Mouse (Mus musculus): ENCODE results near the gene Casc3. TPM values are rescaled to one million over a fixed set of nuclear protein-coding genes. Genes with fewer than 3 reads are reported as not detected.

The Casc3 gene
- total RNA-seq, 2 experiments from 2014 or later, result 56.7 to 59.7 TPM

DNA sequence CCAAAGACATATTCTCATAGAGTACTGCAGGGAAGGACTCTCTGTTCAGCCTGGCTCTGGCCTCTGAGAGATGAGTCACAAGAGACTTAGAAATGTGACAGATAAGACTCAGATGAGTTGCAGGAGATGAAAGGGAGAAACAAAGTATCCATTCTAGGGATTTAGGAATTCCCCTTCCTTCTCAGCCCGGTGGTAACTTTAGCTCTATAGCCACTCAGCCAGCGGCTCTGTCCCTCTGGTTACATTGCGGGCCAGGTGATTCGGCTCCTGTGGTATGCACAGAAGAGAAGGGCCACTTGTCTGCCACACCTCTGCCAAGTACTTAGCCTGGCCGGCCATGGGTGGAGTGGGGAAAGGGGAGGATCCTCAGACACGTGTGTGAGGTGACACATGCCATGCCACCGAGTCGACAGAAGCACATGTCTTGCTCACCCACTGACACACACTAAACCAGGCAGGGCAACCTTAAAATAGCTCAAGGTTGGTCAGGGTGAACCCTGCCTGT lies 32.0 kb upstream of the Casc3 start:
- DNase-seq (ENCODE audit: low spot score in 2 of 2), result no peak

DNA sequence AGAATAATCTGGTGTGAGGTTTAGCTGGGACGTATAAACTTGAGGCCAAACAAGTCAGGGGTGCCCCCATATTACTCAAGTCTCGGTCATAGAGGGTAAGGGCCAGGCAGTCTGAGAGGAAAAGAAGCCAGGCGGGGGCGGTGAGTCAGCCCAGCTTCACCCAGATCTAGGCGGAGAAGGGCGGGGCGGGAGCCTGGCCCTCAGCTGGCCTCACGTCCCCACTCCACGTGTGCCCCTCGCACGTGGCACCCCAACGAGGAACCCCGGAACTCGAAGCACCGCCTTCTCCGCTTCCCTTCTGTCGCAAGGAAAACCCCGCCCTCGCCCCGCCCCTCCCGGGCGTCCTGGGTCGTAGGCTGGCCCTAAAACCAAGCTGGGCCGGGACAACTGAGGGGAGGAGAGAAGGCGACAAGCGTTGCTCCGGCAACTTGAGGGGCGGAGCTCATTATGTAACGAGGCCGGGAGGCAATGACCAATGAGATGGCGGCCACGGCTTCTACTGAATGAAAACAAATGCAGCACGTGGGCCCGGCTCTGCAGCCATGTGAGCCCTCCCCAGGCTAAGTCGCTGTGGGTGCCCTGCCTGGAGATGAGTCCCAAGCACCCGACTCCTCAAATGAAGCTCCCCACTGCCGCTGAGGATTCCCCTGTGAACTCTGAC lies 30.9 kb upstream of the Casc3 start:
- peak; percentile 96 to 99 for DNase-seq (ENCODE audit: low spot score in 2 of 2)

DNA sequence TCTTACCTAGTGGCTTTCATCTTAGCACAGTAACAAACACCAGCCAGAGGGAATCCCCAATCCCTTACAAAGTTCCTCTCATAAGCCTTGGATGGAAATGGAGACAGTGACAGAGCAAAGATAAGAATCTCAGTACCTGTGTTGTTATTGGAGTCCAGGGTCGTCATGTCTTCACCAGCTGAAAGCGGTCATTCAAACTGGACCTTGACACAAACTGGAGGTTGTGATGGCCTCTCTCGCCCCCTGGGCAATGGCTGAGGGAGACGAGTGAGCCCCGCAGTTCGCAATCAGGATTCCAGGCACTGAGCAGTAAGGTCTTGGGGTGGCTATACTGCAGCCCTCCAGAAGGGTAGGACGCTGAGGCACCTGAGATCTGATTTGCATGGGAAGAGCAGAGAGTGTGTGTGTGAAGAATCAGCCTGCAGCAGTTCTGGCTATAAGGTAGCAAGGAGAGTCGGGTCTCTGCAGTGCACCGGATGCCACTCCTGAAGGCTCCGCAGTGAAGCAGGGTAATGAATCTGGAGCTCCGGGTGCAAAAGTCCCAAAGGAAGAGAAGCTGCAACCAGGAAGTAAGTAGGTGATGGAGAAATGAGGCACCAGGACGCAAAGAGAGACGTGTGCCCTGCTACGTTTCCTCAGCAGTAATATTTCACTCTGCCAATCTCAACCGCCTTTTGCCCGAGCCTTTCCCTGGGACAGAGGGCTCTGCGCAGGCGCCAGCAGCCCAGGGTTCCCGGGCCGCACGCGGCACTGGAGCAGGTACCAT lies 29.9 kb upstream of the Casc3 start, which contains the start of gene Nr1d1:
Gene Nr1d1 (minus strand): TSS at position 752 of the 766 bp plus-strand sequence.
- no peak for DNase-seq (ENCODE audit: low spot score in 2 of 2)

DNA sequence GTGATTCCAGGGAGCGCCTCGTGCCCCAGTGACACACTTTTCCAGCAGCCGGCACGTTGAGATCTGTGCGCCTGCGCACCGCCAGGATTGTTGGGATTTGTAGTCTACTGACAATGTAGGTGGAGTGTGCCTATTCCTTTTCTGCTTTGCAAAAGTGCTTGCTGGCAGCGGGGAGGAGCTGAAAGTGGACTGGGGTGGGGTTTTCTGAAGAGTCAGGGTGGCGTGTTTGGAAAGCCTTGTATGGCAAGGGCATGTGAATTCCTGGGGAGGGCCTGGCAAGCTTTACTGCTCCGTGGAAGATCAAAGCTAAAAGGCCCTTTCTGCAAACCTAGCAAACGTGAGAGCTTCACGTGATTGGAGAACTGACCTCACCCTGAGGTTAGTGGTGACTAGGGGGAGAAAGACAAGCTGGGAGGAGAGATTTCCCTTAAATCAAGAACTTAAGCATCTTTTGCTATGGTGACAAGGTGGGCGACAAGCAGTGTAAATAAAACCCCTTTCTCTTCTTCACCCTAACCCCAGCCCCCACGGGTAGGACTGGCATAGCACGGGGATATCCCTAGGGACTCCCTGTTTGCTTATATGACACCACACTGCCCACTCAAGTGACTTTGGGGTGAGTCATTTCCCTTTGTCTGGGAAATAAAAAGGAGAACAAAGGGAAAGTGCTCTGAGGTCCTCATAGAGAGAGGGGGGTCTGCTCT lies 29.2 kb upstream of the Casc3 start:
- DNase-seq (ENCODE audit: low spot score in 2 of 2), result peak; percentile 99 to 100

DNA sequence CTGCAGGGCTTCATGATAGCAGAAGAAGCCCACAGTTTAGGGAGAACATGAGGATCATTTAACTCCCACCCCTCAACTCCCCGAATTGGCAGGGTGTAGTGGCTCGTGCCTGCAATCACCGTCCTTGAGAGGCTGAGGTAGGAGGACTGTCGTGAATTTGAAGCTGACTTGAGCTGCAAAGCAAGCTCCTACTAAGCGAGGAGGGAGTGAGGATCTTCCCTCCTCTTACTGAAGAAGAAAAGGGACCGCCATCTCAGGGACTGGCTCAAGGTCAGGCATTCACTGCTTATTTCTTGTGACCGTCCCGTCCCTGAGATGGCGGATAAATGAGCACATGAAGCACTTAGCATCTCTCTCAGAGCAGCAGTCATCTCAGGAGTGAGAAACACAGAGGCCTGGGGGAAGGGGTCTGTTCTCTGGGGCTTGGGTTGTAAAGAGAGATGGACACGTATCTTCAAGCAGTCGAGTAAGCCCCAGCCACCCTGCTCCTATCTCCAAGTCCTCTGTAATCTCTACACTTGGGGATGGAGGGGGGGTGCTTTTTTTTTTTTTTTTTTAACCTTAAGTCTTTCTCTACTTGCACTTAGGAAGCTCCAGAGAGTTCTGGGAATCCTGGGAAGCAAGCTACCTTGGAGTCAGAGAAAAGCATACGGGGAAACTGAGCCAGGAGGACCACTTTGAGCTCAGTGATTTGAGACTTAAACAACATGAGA lies 28.5 kb upstream of the Casc3 start:
- no peak for DNase-seq (ENCODE audit: low spot score in 2 of 2)

DNA sequence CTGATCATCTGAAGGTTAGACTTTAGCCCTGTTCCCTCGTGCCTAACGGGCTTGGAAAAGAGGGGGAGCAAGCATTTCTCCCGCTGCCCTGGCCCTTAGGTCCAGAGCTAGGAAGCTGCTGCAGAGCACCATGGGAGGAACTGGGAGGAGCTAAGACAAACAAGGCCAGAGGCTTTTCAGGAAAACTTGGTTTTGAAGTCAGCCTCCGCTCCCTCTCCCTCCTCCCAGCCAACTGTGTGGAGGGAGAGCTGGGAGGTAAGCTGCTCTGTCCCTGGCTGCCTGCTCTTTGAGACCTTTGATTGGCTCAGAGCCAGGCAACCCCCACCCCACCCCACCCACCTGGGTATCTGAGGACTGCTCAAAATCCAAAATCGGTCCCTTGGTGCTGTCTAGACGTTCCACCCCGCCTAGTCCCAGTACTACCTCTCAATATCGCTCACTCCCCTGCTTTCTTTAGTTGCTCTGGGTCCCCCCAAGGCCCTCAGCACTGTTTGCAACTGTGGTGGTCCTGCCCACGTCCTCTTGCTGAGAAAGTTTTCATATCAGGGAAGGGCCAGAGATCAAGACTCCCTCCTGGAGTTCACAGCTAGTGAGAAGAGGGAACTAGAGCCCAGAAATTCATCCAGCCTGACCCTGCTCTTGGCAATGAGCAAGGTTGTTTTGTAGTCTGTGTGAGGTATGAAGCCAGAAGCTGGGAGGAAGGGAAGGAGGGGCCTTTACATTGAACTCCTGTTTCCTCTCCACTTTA lies 27.7 kb upstream of the Casc3 start:
- DNase-seq (ENCODE audit: low spot score in 2 of 2), result no peak

DNA sequence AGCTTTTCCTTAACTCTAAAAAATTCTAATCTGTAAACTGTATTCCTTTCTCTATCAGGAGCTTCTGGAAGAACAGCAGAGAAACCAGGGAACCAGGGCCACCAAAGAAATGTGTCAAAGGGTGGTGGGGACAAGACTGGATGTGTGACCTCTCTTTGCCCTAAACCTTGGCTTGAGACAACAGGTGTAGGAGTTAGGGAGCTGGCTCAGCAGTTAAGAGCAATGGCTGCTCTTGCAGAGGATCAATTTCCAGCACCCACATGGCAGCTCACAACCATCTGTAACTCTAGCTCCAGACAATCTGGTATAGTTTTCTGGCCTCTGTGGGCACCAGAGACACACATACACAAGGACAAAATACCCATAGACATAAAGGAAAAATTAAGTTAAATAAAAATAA lies 26.8 kb upstream of the Casc3 start:
- DNase-seq (ENCODE audit: low spot score in 2 of 2), result no peak

DNA sequence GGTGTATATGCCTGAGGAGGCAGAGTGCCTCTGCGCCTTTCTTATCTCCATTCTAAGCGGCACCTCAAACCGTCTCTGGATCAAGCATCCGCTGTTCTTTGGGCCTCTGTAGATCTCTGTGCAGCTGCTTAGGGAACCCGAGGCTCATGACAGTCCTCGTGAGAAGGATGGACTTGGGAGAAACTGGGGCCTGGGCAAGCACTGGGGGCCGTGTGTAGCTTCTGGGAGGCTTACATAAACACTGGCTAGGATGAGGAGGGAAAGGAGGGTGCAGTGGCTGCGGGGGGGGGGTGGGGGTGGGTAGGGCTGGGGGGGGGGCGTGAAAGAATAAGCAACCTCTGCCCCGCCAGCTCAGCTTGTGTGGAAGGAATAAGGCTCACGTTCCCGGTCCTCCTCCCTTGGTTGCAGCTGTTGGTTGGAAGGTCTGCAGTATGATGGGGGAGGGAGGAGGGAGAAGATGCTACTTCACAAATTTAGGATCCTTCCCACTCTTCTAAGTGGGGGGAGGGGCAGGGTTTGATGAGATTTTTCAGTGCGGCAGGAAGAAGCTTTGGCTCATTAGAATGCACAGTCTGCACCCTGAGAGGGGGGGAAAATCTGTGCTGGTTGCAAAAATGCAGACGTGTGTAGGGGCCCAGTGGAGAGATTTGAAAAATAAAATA lies 22.7 kb upstream of the Casc3 start:
- DNase-seq (ENCODE audit: low spot score in 2 of 2), result peak; percentile 55 to 85

DNA sequence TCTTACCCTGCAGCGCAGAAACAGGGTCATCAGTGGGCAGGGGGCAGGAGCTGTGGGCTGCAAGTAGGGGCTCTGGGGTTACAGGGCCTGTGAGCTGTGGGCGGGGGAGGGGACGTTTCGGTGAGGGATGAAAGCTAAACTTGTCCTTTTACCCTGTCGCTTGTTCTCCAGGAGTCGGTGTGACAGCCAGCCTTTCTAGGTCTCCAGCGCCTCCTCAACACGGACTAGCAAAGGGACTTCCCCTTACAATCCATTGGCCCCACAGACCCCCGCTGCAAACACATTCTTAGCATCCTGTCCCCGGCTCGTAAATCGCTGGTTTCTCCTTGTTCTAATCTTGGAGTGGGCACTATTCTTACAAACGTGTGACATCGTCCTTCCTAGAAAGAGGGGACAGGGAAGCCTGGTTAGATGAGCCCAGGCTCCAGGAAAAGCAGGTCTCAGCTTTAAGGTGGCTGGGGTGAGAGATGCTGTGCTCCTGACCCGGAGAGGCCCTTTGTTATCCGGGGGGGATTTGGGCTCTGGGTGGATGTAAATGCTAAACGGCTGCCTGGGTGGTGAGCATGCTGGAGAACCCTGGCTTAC lies 22.0 kb upstream of the Casc3 start:
- DNase-seq (ENCODE audit: low spot score in 2 of 2), result no peak

DNA sequence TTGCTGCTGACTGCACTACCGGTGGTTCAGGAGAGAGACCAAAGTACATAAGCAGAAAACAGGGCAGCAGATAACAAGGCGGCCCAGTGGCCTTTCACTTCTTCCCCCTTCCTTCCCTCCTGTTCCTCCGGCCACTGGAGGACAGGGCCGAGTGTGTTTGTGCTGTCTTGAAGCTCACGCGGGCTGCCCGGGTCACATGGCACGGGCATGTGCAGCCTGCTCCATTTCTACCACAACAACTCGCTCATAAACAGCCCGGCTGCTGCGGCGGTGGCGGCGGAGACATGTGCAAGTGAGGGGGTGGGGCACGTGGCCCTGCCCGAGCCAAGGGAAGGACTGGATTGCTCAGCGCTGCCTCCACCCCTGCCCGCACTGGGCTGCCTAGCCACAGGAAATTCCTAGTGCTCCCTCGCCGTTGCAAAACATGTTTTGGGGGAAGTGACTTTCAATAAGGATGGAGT lies 21.4 kb upstream of the Casc3 start:
- DNase-seq (ENCODE audit: low spot score in 2 of 2), result peak; percentile 95 to 96

DNA sequence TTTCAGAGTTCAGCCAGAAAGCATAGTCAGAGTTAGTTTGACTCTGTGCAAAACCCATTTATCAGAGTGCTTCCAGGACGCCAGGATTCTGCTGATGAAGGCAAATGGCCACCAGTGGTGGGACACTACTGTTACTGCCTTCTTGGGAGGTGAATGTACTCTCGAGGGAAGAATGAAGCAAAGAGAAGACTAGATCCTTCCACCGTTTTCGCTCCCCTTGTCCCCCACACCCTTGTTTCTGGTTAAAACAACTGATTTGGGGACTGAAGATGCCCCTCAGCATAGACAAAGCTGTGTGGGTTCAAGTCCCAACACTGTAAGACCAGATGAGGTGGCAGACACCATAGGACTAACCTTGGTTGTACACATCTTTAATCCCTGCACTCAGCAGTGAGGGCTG lies 20.6 kb upstream of the Casc3 start:
- DNase-seq (ENCODE audit: low spot score in 2 of 2), result no peak

DNA sequence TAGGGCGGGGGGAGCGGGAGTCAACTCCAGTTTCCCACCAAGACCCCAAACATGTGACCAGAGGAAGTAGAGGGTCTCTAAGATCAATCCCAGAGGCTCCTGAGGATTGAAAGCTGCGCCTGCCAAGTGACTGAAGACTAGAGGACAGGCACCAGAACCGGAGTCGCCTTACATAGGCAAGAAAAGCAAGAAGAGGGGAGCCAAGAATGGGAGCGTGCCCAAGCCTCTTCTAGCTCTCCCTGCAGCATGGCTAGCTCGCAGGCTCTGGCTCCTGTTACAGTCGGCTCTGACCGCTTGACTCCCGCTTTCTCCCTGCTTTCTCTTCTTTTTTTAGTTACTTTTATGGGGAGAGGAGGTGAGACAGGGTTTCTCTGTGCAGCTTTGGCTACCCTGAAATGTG lies 19.5 kb upstream of the Casc3 start:
- DNase-seq (ENCODE audit: low spot score in 2 of 2), result no peak

DNA sequence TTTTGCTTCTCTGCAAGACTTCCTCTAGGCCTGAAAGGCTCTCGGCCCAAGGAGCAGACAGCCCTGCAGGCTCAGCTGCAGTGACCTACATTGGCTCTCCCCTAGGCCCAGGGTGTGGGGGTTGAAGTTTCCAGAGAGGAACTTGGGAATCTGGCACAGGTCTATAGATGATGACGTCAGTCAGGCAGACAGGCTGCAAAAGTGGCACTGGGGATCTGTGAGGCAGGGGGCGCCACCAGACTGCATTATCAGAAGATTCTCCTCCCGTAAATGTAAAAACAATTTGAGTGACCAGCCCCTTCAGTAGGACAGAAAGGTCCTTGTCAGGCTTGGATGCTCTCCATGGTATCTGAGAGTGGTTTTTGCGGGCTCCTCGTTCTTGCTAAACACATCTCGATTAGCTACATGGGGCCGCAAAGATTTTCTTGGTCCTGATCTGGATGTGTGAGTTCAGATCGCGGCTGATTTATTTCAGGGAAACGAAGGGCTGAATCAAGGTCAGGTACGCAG lies 18.9 kb upstream of the Casc3 start:
- DNase-seq (ENCODE audit: low spot score in 2 of 2), result peak; percentile 79 to 91

DNA sequence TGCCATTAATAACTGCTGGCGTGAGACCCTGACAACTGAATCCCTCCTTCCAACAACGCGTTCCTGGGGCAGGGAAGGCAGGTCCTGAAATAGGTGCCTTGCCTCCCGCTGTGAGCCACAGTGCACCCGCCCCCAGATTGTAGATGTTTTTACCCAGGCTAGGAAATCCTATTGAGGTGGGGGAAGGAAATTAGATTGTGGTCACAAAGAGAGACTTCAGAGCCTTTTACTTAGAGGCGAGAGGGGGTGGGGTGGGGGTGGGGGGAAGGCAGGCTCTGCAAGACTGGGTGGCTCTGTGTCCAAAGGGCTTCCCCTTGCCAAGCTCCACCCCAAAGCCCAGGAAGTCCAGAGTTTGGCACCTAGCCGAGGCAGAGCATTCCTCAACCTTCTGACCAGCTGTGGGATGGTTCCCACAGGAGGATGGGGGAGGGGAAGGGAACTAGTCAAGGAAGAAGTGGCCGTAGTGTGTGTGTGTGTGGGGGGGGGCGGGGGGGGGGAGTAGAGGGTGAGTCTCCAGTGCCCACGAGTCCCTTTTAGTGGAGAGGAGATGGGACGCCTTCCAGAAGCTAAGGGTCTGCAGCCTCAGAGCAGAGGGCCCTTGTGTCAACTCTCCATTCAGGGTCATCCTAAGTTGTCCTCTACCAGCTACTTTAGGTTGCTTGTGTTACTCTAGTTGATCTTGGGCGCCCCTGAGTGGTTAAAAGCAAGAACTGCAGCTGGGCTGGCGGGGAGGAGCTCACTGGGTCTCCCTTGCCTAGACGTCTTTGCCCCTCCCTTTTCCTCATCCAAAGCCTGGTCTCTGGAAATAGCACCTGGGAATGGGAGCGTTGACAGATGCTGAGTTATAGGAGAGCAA lies 18.1 kb upstream of the Casc3 start:
- peak; percentile 98 for DNase-seq (ENCODE audit: low spot score in 2 of 2)

DNA sequence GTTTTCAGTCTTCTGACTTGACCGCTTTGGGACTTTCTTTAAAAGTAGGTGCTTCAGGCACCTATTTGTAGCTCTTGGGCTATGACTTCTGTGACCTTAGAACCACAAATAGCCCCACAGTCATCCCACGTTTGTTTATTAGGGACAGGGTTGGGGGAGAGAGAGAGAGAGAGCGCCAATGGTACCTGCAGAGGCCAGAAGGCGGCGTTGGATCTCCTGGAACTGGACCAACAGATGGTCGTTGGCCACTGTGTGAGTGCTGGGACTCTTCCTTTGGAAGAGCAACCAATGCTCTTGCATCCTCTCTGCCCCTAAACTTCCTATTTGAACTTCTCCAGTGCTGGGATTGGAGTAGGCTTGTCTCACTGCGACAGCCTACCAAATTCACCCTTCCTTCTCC lies 17.5 kb upstream of the Casc3 start:
- DNase-seq (ENCODE audit: low spot score in 2 of 2), result no peak

DNA sequence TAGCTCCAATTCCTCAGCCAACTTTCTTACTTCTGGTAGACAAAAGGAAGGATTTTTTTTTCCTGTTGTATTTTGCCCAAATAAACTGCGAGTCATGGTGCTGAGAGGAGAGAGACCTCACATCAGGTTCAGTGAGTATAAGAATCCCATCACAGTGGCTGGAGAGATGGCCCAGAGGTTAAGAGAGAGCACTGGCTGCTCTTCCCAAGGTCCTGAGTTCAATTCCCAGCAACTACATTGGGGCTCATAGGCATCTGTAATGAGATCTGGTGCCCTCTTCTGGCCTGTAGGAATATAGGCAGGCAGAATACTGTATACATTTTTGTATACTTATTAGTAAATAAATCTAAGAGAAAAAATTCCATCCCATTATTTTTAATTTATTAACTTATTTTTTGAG lies 17.0 kb upstream of the Casc3 start:
- DNase-seq (ENCODE audit: low spot score in 2 of 2), result no peak

DNA sequence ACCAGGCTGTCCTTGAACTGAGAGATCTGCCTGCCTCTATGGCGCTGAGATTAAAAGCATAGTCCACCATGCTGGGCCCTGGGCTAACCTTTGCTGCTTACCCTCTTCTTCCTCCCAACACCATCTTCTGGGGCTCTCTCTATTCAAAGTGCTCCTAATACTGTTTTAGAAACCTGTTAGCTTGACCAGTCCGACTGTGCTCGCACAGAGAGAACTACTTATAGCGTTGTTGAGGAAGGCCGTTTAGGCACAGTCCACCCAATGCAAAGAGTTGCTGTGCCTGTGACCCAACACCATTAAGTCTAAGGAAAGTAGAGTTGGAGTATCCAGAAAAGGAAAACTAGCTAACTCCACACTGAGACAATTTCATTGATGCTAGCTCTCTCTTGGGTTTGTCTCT lies 16.6 kb upstream of the Casc3 start:
- DNase-seq (ENCODE audit: low spot score in 2 of 2), result no peak

DNA sequence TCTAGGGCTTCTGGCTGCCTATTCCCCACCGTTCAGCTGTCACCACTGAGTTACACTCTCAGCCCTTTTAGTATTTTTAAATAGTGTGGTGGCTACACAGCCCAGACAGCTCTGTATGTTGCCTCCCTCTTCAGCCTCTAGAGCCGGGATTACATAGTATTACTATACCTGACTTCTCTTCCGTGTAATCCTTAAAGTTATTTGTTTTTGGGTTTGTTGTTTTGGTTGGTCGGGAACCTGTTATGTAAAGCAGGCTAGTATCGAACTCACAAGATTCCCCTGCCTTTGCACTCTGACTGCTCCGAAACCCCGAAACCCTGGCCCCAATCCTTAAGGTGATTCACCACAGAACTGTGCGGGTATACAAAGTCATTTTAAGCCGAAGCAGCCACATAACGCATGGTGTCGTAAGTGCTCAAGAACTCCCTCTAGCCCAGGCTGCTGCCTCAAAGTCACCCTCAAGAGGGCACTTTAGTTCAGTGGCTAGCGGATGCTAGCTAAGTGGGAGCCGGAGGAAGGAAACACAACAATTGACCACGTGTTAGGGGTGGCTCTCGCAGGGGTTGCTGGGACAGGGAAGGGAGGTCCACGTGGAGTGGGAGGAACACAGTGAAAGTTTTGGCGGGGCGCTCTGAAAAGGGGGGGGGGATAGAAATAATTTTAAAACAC lies 16.0 kb upstream of the Casc3 start:
- peak; percentile 75 to 89 for DNase-seq (ENCODE audit: low spot score in 2 of 2)
